Mouse (Mus musculus) embryonic facial prominence, embryonic 15.5 days (tissue): ENCODE measurements around the gene Samd14. TPM values are rescaled to one million over a fixed set of nuclear protein-coding genes. Genes with fewer than 3 reads are reported as not detected.

Experiments
- ATAC-seq: fragments of 200-750 bp; cut with Nextera tagmentation; 2 replicates; pipeline ENCODE4 v1.8.0; 2017; ENCODE audit warnings: low read depth, moderate TSS enrichment; ENCODE audit not compliant: insufficient number of reproducible peaks, low FRiP score, low TSS enrichment
- H3K27ac ChIP-seq: fragments of 300-500 bp; sonication (generic); replicated peaks from 2 replicates; pipeline ENCODE4 v1.5.1; 2015; ENCODE audit warnings: mild to moderate bottlenecking, inconsistent platforms
- H3K27me3 ChIP-seq: fragments of 300-500 bp; sonication (generic); 2 replicates; pipeline ENCODE4 v1.6.1; 2015; ENCODE audit warnings: inconsistent platforms
- H3K36me3 ChIP-seq: fragments of 300-500 bp; sonication (generic); 2 replicates; pipeline ENCODE4 v1.6.1; 2015; ENCODE audit warnings: mild to moderate bottlenecking, inconsistent platforms
- H3K4me1 ChIP-seq: fragments of 300-500 bp; sonication (generic); 2 replicates; pipeline ENCODE4 v1.6.1; 2015; ENCODE audit warnings: inconsistent platforms
- H3K4me2 ChIP-seq: fragments of 300-500 bp; sonication (generic); replicated peaks from 2 replicates; pipeline ENCODE4 v1.6.1; 2015; ENCODE audit warnings: mild to moderate bottlenecking, inconsistent platforms
- H3K4me3 ChIP-seq: fragments of 300-500 bp; sonication (generic); replicated peaks from 2 replicates; pipeline ENCODE4 v1.5.1; 2015; ENCODE audit warnings: mild to moderate bottlenecking, inconsistent platforms
- H3K9ac ChIP-seq: fragments of 300-500 bp; sonication (generic); 2 replicates; pipeline ENCODE4 v1.6.1; 2015; ENCODE audit warnings: inconsistent platforms
- H3K9me3 ChIP-seq: fragments of 300-500 bp; sonication (generic); replicated peaks from 2 replicates; pipeline ENCODE4 v1.6.1; 2016; ENCODE audit warnings: inconsistent platforms
- WGBS: fragments of 180-500 bp; shearing (Covaris S2); methylation state at CpG from one replicate; pipeline ENCODE4 v1.1.7; 2015; 5-methylcytosine and 5-hydroxymethylcytosine counted together
- polyA plus RNA-seq: library from polyadenylated mRNA; unstranded; fragments of >200 nt; fragmentation: Nextera tagmentation; extraction: Ambion mirVana; gene quantifications from 2 replicates; pipeline ENCODE4 v1.2.1, GENCODE M21; 2015

Gene Samd14
- polyA plus RNA-seq, 1 experiment from 2014 or later: 33.9 TPM

GRCm38 (mm10) chr11:94978178-94978915, 31.3 kb upstream of the Samd14 start:
- Histone ChIP-seq H3K36me3 (no peaks in the 10 kb centered on the region), H3K4me1 (peaks cover 8% of the 10 kb centered on the region; the same call in 1 of the 2 replicates), H3K4me2 (peak overlapping the region; percentile 54), H3K9me3 (no peaks in the 10 kb centered on the region), H3K9ac (no peak overlapping the region), H3K27me3 (no peaks in the 10 kb centered on the region), H3K4me3 (peak overlapping the region; percentile 37), H3K27ac (no peak overlapping the region)
- WGBS: 42% methylated on average over 9 of the region's 9 CpGs
- no peak for ATAC-seq

GRCm38 (mm10) chr11:94978947-94979346, 30.7 kb upstream of the Samd14 start:
- H3K9ac ChIP-seq: no peak overlapping the region

GRCm38 (mm10) chr11:94979462-94980179, 30.1 kb upstream of the Samd14 start:
- 77% methylated on average over 11 of the region's 11 CpGs for WGBS
- Histone ChIP-seq H3K36me3 (no peaks in the 10 kb centered on the region), H3K27ac (no peak overlapping the region), H3K4me2 (peak overlapping the region; percentile 54), H3K4me3 (peak overlapping the region; percentile 37), H3K27me3 (no peaks in the 10 kb centered on the region), H3K9ac (no peak overlapping the region), H3K4me1 (peaks cover 8% of the 10 kb centered on the region; the same call in 1 of the 2 replicates), H3K9me3 (no peaks in the 10 kb centered on the region)
- ATAC-seq: no peak

More at GRCm38 (mm10) chr11:94978947-94979346, 30.7 kb upstream of the Samd14 start:
- H3K27me3 ChIP-seq: no peaks in the 10 kb centered on the region
- ATAC-seq: peak; percentile 89
- H3K4me3 ChIP-seq: peak overlapping the region; percentile 37
- under 1% methylated on average over 20 of the region's 20 CpGs for WGBS
- no peak overlapping the region for H3K27ac ChIP-seq
- H3K36me3 ChIP-seq: no peaks in the 10 kb centered on the region
- H3K4me1 ChIP-seq: peaks cover 8% of the 10 kb centered on the region; the same call in 1 of the 2 replicates
- H3K4me2 ChIP-seq: peak overlapping the region; percentile 54
- no peaks in the 10 kb centered on the region for H3K9me3 ChIP-seq

GRCm38 (mm10) chr11:94985140-94985539, 24.5 kb upstream of the Samd14 start:
- H3K9ac ChIP-seq: no peak overlapping the region
- H3K27ac ChIP-seq: no peak overlapping the region
- no peak for ATAC-seq
- H3K27me3 ChIP-seq: no peaks in the 10 kb centered on the region
- H3K9me3 ChIP-seq: no peaks in the 10 kb centered on the region
- H3K36me3 ChIP-seq: no peaks in the 10 kb centered on the region
- WGBS: 42% methylated on average over 1 of the region's 1 CpGs
- H3K4me3 ChIP-seq: no peak overlapping the region
- H3K4me2 ChIP-seq: no peak overlapping the region
- peaks cover 31% of the 10 kb centered on the region for H3K4me1 ChIP-seq

- no peak overlapping the region for H3K27ac ChIP-seq
- H3K4me3 ChIP-seq: no peak overlapping the region
- 59% methylated on average over 5 of the region's 5 CpGs for WGBS
- no peaks in the 10 kb centered on the region for H3K36me3 ChIP-seq
- no peak for ATAC-seq
- no peak overlapping the region for H3K4me2 ChIP-seq
- H3K9ac ChIP-seq: no peak overlapping the region
- no peaks in the 10 kb centered on the region for H3K9me3 ChIP-seq
- no peaks in the 10 kb centered on the region for H3K27me3 ChIP-seq
- H3K4me1 ChIP-seq: peaks cover 37% of the 10 kb centered on the region
Measured at GRCm38 (mm10) chr11:94985822-94986221, 23.9 kb upstream of the Samd14 start.

- Histone ChIP-seq H3K4me2 (no peak overlapping the region), H3K36me3 (no peaks in the 10 kb centered on the region), H3K4me1 (peaks cover 37% of the 10 kb centered on the region), H3K4me3 (no peak overlapping the region), H3K27me3 (no peaks in the 10 kb centered on the region), H3K27ac (no peak overlapping the region), H3K9me3 (no peaks in the 10 kb centered on the region), H3K9ac (no peak overlapping the region)
- WGBS: 49% methylated on average over 2 of the region's 2 CpGs
- no peak for ATAC-seq
Measured at GRCm38 (mm10) chr11:94986435-94986834, 23.2 kb upstream of the Samd14 start.

- Histone ChIP-seq H3K4me1 (peaks cover 42% of the 10 kb centered on the region), H3K4me3 (no peak overlapping the region), H3K36me3 (no peaks in the 10 kb centered on the region), H3K4me2 (no peak overlapping the region), H3K27ac (no peak overlapping the region), H3K27me3 (no peaks in the 10 kb centered on the region), H3K9ac (no peak overlapping the region), H3K9me3 (no peaks in the 10 kb centered on the region)
- 40% methylated on average over 6 of the region's 6 CpGs for WGBS
- ATAC-seq: no peak
Measured at GRCm38 (mm10) chr11:94987341-94987740, 22.3 kb upstream of the Samd14 start.

GRCm38 (mm10) chr11:94987851-94988250, 21.8 kb upstream of the Samd14 start:
- no peak overlapping the region for H3K4me3 ChIP-seq
- no peak overlapping the region; the same call in 1 of the 2 replicates for H3K4me2 ChIP-seq
- 67% methylated on average over 8 of the region's 8 CpGs for WGBS
- H3K27ac ChIP-seq: no peak overlapping the region
- H3K4me1 ChIP-seq: peaks cover 47% of the 10 kb centered on the region
- no peaks in the 10 kb centered on the region for H3K27me3 ChIP-seq
- no peak for ATAC-seq
- H3K9ac ChIP-seq: no peak overlapping the region
- no peaks in the 10 kb centered on the region for H3K36me3 ChIP-seq
- no peaks in the 10 kb centered on the region for H3K9me3 ChIP-seq

GRCm38 (mm10) chr11:94988780-94989561, 20.7 kb upstream of the Samd14 start:
- Histone ChIP-seq H3K9ac (peak overlapping the region; percentile 33), H3K36me3 (no peaks in the 10 kb centered on the region), H3K4me1 (peaks cover 59% of the 10 kb centered on the region), H3K4me3 (peak overlapping the region; percentile 91), H3K27me3 (no peaks in the 10 kb centered on the region), H3K4me2 (peak overlapping the region; percentile 94), H3K27ac (peak overlapping the region; percentile 95), H3K9me3 (no peaks in the 10 kb centered on the region)
- 12% methylated on average over 10 of the region's 10 CpGs for whole genome bisulfite sequencing
- no peak for ATAC-seq

- 0% methylated on average over 12 of the region's 12 CpGs for WGBS
Measured at GRCm38 (mm10) chr11:94989562-94990017, 20.1 kb upstream of the Samd14 start.

More at GRCm38 (mm10) chr11:94989562-94990017, 20.1 kb upstream of the Samd14 start:
- Histone ChIP-seq H3K36me3 (no peaks in the 10 kb centered on the region), H3K9ac (peak overlapping the region; percentile 33), H3K9me3 (no peaks in the 10 kb centered on the region), H3K27me3 (no peaks in the 10 kb centered on the region), H3K4me3 (peak overlapping the region; percentile 91), H3K27ac (peak overlapping the region; percentile 95), H3K4me2 (peak overlapping the region; percentile 94), H3K4me1 (peaks cover 65% of the 10 kb centered on the region)
- peak; percentile 62 for ATAC-seq
